Mouse (Mus musculus): Measurements from ENCODE around the gene Cwc27. TPM values are rescaled to one million over a fixed set of nuclear protein-coding genes. Genes with fewer than 3 reads are reported as not detected.

The Cwc27 gene
- polyA plus RNA-seq, 1 experiment from 2014 or later: 30.7 TPM

DNA sequence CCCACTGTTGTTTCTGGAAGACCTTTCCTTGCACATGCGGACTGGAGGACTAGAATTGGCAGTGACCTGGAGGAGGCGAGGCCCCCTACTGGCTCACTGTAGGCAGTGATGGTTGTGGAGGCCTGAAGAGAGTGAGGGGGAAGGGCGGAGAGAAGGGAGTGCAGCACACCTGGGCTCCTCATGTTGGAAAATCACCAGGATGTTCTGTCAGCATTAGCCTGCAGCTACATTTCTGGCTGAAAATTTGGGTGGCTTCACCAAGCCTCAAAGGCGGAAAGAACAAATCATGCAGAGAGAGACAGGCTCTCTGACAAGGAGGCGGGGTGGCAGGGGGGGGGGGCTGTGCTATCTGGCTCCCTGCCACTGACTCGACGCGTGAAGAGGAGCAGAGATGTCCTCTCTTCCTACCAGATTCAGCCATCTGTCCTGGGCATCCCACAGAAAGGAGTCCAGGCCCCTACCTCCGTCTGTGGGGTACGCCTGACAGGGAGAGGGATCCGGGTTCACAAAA is 226.8 kb downstream of the Cwc27 start:
- no peak overlapping the region for H3K4me3 ChIP-seq (ENCODE audit: low read depth, low read length)
- no peak overlapping the region for H3K9ac ChIP-seq (ENCODE audit: low read length)
- H3K4me1 ChIP-seq (ENCODE audit: control insufficient read depth, insufficient read depth, low read length): peaks cover 2% of the 10 kb centered on the region; the same call in 1 of the 2 replicates
- H3K27ac ChIP-seq (ENCODE audit: low read depth, low read length): no peak overlapping the region
- 60% methylated on average over 11 of the region's 11 CpGs for WGBS
- no peak for DNase-seq (ENCODE audit: low spot score, missing footprints)
- ATAC-seq (ENCODE audit: low FRiP score): no peak
- no peak overlapping the region for H3K4me2 ChIP-seq
- H3K36me3 ChIP-seq (ENCODE audit: control insufficient read depth, insufficient read depth, low read length): no peaks in the 10 kb centered on the region
- no peaks in the 10 kb centered on the region for H3K9me3 ChIP-seq (ENCODE audit: control insufficient read depth, low read length)
- H3K27me3 ChIP-seq (ENCODE audit: control insufficient read depth, insufficient read depth, low read length): no peaks in the 10 kb centered on the region

DNA sequence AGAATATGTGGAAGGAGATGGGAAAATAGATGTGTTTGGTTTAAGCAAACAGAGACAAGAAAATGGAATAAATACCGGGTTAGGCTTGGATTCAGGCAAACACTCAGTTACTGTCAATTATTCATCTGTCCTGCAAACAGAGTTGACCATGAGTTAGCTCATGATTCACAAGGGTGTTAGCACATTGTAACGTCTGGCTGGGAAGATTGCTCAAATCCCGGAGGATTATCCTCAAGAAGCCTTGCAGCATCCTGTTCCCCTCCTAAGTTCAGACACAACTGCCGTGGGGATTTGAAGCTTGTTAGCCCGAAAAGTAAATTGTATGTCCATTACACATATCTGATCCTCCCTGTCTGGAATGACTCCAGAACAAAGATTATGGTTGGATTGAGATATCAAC is 228.6 kb downstream of the Cwc27 start:
- no peak overlapping the region for H3K27ac ChIP-seq (ENCODE audit: low read depth, low read length)
- ATAC-seq (ENCODE audit: low FRiP score) (no peak), DNase-seq (ENCODE audit: low spot score, missing footprints) (no peak)
- H3K9me3 ChIP-seq (ENCODE audit: control insufficient read depth, low read length): no peaks in the 10 kb centered on the region
- no peaks in the 10 kb centered on the region for H3K4me1 ChIP-seq (ENCODE audit: control insufficient read depth, insufficient read depth, low read length)
- H3K9ac ChIP-seq (ENCODE audit: low read length): no peak overlapping the region
- H3K4me3 ChIP-seq (ENCODE audit: low read depth, low read length): no peak overlapping the region
- no peaks in the 10 kb centered on the region for H3K27me3 ChIP-seq (ENCODE audit: control insufficient read depth, insufficient read depth, low read length)
- no peaks in the 10 kb centered on the region for H3K36me3 ChIP-seq (ENCODE audit: control insufficient read depth, insufficient read depth, low read length)
- WGBS: 69% methylated on average over 5 of the region's 5 CpGs
- no peak overlapping the region for H3K4me2 ChIP-seq

Other genes starting within 250 kb of the Cwc27 start
- gene Srek1ip1, start 24.7 kb downstream of the Cwc27 start, polyA plus RNA-seq (2014; fragmentation: Nextera tagmentation; extraction: Ambion mirVana): 22.4 and 25.9 TPM in 2 replicates
- 0.37 and 0.70 TPM in 2 replicates for gene Shisal2b, start 46.8 kb upstream of the Cwc27 start, polyA plus RNA-seq (2014; fragmentation: Nextera tagmentation; extraction: Ambion mirVana)
- gene Rgs7bp, start 237.8 kb upstream of the Cwc27 start, polyA plus RNA-seq (2014; fragmentation: Nextera tagmentation; extraction: Ambion mirVana): 0.82 and 1.0 TPM in 2 replicates